Mouse (Mus musculus) forebrain, postnatal 0 days (tissue): ENCODE measurements around the gene Tceanc2. TPM values are rescaled to one million over a fixed set of nuclear protein-coding genes. Genes with fewer than 3 reads are reported as not detected.

ENCODE experiments used
- ATAC-seq: fragments of 200-750 bp; cut with Nextera tagmentation; 2 replicates; pipeline ENCODE4 v1.8.0; 2017; ENCODE audit warnings: mild to moderate bottlenecking, moderate library complexity
- DNase-seq: peaks from one replicate; pipeline ENCODE4 v3.0.0-alpha.2; 2015
- H3K27ac ChIP-seq: fragments of 300-500 bp; sonication (generic); 2 replicates; pipeline ENCODE4 v1.5.1; 2014; ENCODE audit warnings: low read depth, mild to moderate bottlenecking, antibody characterized with exemption, low read length, moderate library complexity, mixed read lengths
- H3K27me3 ChIP-seq: fragments of 300-500 bp; sonication (generic); 2 replicates; pipeline ENCODE4 v1.6.1; 2014; ENCODE audit warnings: mild to moderate bottlenecking, low read length, mixed read lengths; ENCODE audit not compliant: insufficient read depth
- H3K36me3 ChIP-seq: fragments of 300-500 bp; sonication (generic); 2 replicates; pipeline ENCODE4 v1.6.1; 2014; ENCODE audit warnings: mild to moderate bottlenecking, moderate library complexity; ENCODE audit not compliant: insufficient read depth
- H3K4me1 ChIP-seq: fragments of 300-500 bp; sonication (generic); 2 replicates; pipeline ENCODE4 v1.6.1; 2014; ENCODE audit warnings: antibody characterized with exemption; ENCODE audit not compliant: insufficient read depth
- H3K4me2 ChIP-seq: fragments of 300-500 bp; sonication (generic); 2 replicates; pipeline ENCODE4 v1.6.1; 2014; ENCODE audit warnings: low read depth, mild to moderate bottlenecking, moderate library complexity
- H3K4me3 ChIP-seq: fragments of 300-500 bp; sonication (generic); 2 replicates; pipeline ENCODE4 v1.5.1; 2014; ENCODE audit warnings: low read depth, low read length, mixed read lengths
- H3K9ac ChIP-seq: fragments of 300-500 bp; sonication (generic); 2 replicates; pipeline ENCODE4 v1.6.1; 2014; ENCODE audit warnings: mild to moderate bottlenecking
- H3K9me3 ChIP-seq: fragments of 300-500 bp; sonication (generic); 2 replicates; pipeline ENCODE4 v1.6.1; 2016; ENCODE audit warnings: low read length
- CTCF ChIP-seq: sonication (generic); IDR thresholded peaks from 2 replicates; pipeline ENCODE4 v1.5.1; 2016; ENCODE audit warnings: antibody characterized with exemption, control low read depth, low read depth
- WGBS: fragments of 180-500 bp; shearing (Covaris S2); extraction: QIAGEN DNeasy Blood & Tissue Kit; methylation state at CpG from one replicate; pipeline ENCODE4 v1.1.7; 2014; 5-methylcytosine and 5-hydroxymethylcytosine counted together
- polyA plus RNA-seq: library from polyadenylated mRNA; unstranded; fragments of >200 nt; fragmentation: Nextera tagmentation; extraction: Ambion mirVana; gene quantifications from 2 replicates; pipeline ENCODE4 v1.2.1, GENCODE M21; 2015
- total RNA-seq: library from RNA; depleted of rRNA; stranded (reverse); fragments of >200 nt; gene quantifications from 2 replicates; pipeline ENCODE4 v1.2.3, GENCODE M21; 2014

Gene Tceanc2
- total and polyA plus RNA-seq, 2 experiments from 2014 or later, result 22.3 to 35.4 TPM

DNA sequence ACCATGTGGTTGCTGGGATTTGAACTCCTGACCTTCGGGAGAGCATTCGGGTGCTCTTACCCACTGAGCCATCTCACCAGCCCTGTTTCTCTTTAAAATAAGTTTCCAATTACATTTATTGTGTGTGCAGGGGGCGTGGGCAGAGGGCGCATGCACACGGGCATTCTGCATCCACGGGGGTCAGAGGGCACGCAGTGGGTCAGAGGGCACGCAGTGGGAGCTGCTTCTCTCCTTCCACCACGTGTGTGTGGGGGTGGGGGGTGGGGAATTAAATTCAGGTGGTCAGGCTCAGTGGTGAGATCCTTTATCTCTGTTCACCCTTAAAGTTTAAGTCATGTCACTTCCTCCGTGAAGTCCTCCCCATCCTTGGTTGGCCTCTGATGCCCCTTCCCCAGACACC lies 80.5 kb downstream of the Tceanc2 start:
- no peak for ATAC-seq
- no peak overlapping the region for H3K9ac ChIP-seq
- no peak overlapping the region for H3K27ac ChIP-seq
- DNase-seq, result no peak
- H3K36me3 ChIP-seq, result no peaks in the 10 kb centered on the region
- H3K4me3 ChIP-seq, result no peak overlapping the region
- no peaks in the 10 kb centered on the region for H3K4me1 ChIP-seq
- H3K27me3 ChIP-seq, result no peaks in the 10 kb centered on the region
- TF ChIP-seq CTCF, result no peak
- no peak overlapping the region for H3K4me2 ChIP-seq
- WGBS, result 82% methylated on average over 10 of the region's 10 CpGs
- no peaks in the 10 kb centered on the region for H3K9me3 ChIP-seq

- no peak for TF ChIP-seq CTCF
- Histone ChIP-seq H3K4me2 (no peak overlapping the region), H3K36me3 (no peaks in the 10 kb centered on the region), H3K9me3 (no peaks in the 10 kb centered on the region), H3K4me3 (no peak overlapping the region), H3K27me3 (no peaks in the 10 kb centered on the region), H3K9ac (no peak overlapping the region), H3K27ac (no peak overlapping the region), H3K4me1 (no peaks in the 10 kb centered on the region)
- 65% methylated on average over 15 of the region's 15 CpGs for WGBS
- ATAC-seq (no peak), DNase-seq (no peak)
Measured at GRCm38 (mm10) chr4:107097871-107098270, 81.0 kb downstream of the Tceanc2 start.

- no peak for DNase-seq
- H3K9me3 ChIP-seq, result no peaks in the 10 kb centered on the region
- no peak within 1 kb of the TSS; the same call in 1 of the 2 replicates for H3K27ac ChIP-seq
- no peak within 1 kb of the TSS for H3K9ac ChIP-seq
- no peak within 1 kb of the TSS for H3K4me2 ChIP-seq
- no peaks in the 10 kb centered on the region for H3K27me3 ChIP-seq
- ATAC-seq, result no peak
- 56% methylated on average over 16 of the region's 16 CpGs for WGBS
- no peaks in the 10 kb centered on the region for H3K4me1 ChIP-seq
- H3K4me3 ChIP-seq, result no peak within 1 kb of the TSS
- TF ChIP-seq CTCF, result no peak
- no peaks in the 10 kb centered on the region for H3K36me3 ChIP-seq
Measured at GRCm38 (mm10) chr4:107096841-107097373, 82.0 kb downstream of the Tceanc2 start, which contains the start of gene Cdcp2. TSS of gene Cdcp2 (plus strand) at chr4:107096891.

DNA sequence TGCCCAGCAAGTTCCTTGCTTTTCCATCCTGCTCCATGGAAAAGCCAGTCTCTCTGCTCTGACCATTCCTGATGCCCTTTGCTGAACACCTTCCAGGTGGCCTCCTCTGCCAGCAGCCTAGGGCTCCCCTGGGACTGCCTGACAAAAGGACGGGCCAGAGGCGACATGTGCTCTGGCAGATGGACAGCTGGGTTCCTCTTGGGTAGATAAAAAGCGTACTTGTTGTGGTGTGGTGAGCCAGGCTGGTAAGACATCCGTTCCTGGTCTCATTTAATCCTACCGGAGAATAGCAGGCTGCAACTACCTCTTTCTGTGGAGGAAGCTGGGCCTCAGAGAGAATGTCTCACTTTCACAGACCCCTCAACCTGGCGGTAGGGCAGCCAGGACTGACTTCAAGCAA lies 82.9 kb downstream of the Tceanc2 start:
- no peak overlapping the region for H3K4me3 ChIP-seq
- H3K36me3 ChIP-seq, result no peaks in the 10 kb centered on the region
- no peak for DNase-seq
- ATAC-seq, result no peak
- WGBS, result 34% methylated on average over 6 of the region's 6 CpGs
- no peaks in the 10 kb centered on the region for H3K4me1 ChIP-seq
- no peak overlapping the region for H3K9ac ChIP-seq
- no peak overlapping the region for H3K4me2 ChIP-seq
- no peak overlapping the region; the same call in 1 of the 2 replicates for H3K27ac ChIP-seq
- H3K27me3 ChIP-seq, result no peaks in the 10 kb centered on the region
- no peaks in the 10 kb centered on the region for H3K9me3 ChIP-seq
- TF ChIP-seq CTCF, result no peak

DNA sequence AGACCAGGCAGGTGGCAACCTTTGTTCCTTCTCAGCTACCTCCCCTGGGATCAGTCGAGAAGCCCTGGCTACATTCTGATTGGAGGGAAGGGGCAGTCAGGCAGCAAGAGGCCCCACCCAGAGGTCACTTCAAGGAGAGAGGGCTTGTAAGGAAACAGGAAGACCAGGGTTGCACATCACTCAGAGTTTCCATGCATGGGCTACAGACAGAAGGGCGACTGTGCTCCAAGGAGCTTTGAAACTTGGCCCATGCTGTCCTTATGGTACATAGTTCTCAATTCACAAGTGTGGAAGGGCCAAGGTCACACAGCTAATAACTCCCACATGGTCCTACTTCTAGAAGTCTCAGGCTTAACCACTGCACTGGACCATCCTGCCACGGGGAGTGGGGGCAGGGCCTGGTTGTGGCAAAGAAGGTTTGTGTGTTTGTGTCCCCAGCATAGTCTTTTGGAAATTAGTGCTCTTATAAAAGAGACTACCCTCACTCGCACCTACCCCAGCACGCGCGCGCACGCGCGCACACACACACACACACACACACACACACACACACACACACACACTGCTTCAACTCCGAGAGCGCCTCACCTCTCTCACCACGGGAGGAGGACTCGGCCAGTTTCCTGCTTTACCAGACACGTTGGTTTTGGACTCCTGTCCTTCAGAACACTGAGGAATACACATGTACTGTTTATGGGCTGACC lies 84.3 kb downstream of the Tceanc2 start:
- H3K27ac ChIP-seq, result no peak overlapping the region
- H3K4me3 ChIP-seq, result no peak overlapping the region
- H3K4me2 ChIP-seq, result no peak overlapping the region
- DNase-seq (no peak), ATAC-seq (no peak)
- no peaks in the 10 kb centered on the region for H3K36me3 ChIP-seq
- WGBS, result 82% methylated on average over 16 of the region's 16 CpGs
- no peaks in the 10 kb centered on the region for H3K4me1 ChIP-seq
- no peak overlapping the region for H3K9ac ChIP-seq
- H3K9me3 ChIP-seq, result no peaks in the 10 kb centered on the region
- no peaks in the 10 kb centered on the region for H3K27me3 ChIP-seq
- TF ChIP-seq CTCF, result no peak

DNA sequence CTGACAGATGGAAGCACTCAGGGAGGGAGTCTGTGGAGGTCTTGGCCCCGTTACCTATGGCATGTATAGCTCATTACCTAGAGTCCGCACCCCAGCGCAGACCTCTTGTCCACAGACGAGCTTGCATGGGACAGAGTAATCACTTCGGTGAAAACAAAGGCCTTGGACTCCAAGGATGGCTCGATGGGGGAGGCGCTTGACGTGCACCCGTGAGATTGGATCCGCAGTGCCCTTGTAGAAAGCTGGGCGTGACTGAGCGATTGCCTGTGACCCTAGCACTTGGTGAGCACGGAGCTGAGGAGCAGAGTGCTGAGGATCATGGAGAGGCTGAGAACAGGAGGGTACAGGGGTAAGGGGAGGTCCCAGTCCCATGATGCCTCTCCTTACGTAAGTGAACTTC lies 87.2 kb downstream of the Tceanc2 start:
- Histone ChIP-seq H3K36me3 (no peaks in the 10 kb centered on the region), H3K9me3 (no peaks in the 10 kb centered on the region), H3K27ac (no peak overlapping the region), H3K4me2 (no peak overlapping the region), H3K4me3 (no peak overlapping the region), H3K9ac (no peak overlapping the region), H3K4me1 (no peaks in the 10 kb centered on the region), H3K27me3 (no peaks in the 10 kb centered on the region)
- 85% methylated on average over 14 of the region's 14 CpGs for WGBS
- ATAC-seq, result no peak
- DNase-seq, result no peak
- TF ChIP-seq CTCF, result no peak

DNA sequence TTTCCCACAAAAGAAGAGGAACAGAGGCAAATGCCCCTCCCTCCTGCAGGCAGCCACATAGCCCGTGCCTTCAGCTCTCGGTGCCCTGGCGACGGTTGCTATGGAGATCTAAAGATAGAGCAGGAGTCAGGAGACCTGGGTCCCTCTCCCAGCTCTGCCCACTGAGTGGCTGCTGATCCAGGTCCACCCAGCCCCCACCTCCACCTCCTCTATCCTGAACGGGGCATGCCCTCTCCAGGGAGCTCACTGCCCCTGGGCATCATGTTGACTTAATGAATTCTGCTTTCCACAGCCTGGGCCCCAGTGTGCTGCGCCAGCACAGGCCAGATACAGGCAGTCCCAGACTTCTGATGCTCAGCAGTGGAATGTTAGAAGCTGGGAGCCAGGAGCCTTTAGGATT lies 94.1 kb downstream of the Tceanc2 start:
- Histone ChIP-seq H3K4me2 (no peak overlapping the region), H3K36me3 (no peaks in the 10 kb centered on the region), H3K4me3 (no peak overlapping the region), H3K9ac (no peak overlapping the region), H3K27ac (peak overlapping the region; percentile 77), H3K4me1 (peaks cover 16% of the 10 kb centered on the region), H3K9me3 (no peaks in the 10 kb centered on the region), H3K27me3 (no peaks in the 10 kb centered on the region)
- TF ChIP-seq CTCF, result no peak
- peak; percentile 85 for DNase-seq
- peak; percentile 96 for ATAC-seq
- WGBS, result 3% methylated on average over 6 of the region's 6 CpGs
